Comparison of ENCODE assay signal across 7 mouse cellular contexts in the genomic region with DNA sequence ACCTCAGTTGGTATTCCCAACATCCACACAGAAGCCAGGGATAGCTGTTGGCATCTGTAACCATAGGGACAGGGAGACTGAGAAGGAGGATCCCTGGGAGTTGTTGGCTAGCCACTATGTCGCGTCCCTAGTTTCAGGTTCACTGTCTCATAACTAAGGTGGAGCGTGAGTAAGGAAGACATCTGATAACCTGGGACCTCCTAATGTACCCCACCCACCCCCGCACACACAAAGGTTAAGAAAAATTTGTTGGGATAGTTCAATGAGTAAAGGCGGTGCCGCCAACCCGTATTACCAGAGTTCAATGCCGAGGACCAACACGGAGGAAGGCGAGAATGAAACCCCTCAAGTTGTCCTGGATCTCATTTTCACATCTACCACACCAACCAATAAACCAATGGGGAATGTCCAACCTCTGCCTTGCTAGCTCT. TPM values are rescaled to one million over a fixed set of nuclear protein-coding genes. Genes with fewer than 3 reads are reported as not detected.
DNase-seq lines count a peak whose midpoint lies in the region; ATAC-seq and TF ChIP-seq lines count a peak whose summit lies in the region.

No protein-coding gene starts in this region.

- H3K27ac ChIP-seq in lung, postnatal 0 days (ENCODE audit: low read length): peak overlapping the region; percentile 98
- H3K27ac ChIP-seq in embryonic facial prominence, embryonic 12.5 days: peak overlapping the region; percentile 98
- H3K27ac ChIP-seq in hindbrain, embryonic 14.5 days: peak overlapping the region; percentile 99
- H3K27ac ChIP-seq in midbrain, embryonic 15.5 days: peak overlapping the region; percentile 97

- no peak for TF ChIP-seq EP300 in lung, postnatal 0 days (IDR thresholded peaks at IDR 0.05)

- TF ChIP-seq CTCF in lung, postnatal 0 days (IDR thresholded peaks at IDR 0.05): no peak

- H3K4me3 ChIP-seq in lung, postnatal 0 days (ENCODE audit: low read depth, low read length): peak overlapping the region; percentile 85
- H3K4me3 ChIP-seq in embryonic facial prominence, embryonic 12.5 days: peak overlapping the region; percentile 85
- peak overlapping the region; percentile 86 for H3K4me3 ChIP-seq in hindbrain, embryonic 14.5 days (replicated peaks; ENCODE audit: low read length)
- H3K4me3 ChIP-seq in midbrain, embryonic 15.5 days: peak overlapping the region; percentile 56

- WGBS in lung, postnatal 0 days: 15% methylated on average over 10 of the region's 10 CpGs
- WGBS in embryonic facial prominence, embryonic 12.5 days: 31% methylated on average over 10 of the region's 10 CpGs
- WGBS in hindbrain, embryonic 14.5 days: 25% methylated on average over 10 of the region's 10 CpGs
- WGBS in midbrain, embryonic 15.5 days: 26% methylated on average over 10 of the region's 10 CpGs

- peak; percentile 32 for DNase-seq in lung, postnatal 0 days (ENCODE audit: low spot score)
- no peak for DNase-seq in lung, postnatal 10 days
- DNase-seq in hindbrain, embryonic 14.5 days (ENCODE audit: low spot score): no peak
- no peak for DNase-seq in right cerebral cortex, adult 18-20 months
- DNase-seq in urinary bladder, postnatal 14 days (ENCODE audit: low spot score): no peak

- H3K4me2 ChIP-seq in lung, postnatal 0 days (replicated peaks; ENCODE audit: low read depth, low read length): peak overlapping the region; percentile 79
- H3K4me2 ChIP-seq in embryonic facial prominence, embryonic 12.5 days (replicated peaks): peak overlapping the region; percentile 82
- H3K4me2 ChIP-seq in hindbrain, embryonic 14.5 days (replicated peaks): peak overlapping the region; percentile 88
- H3K4me2 ChIP-seq in midbrain, embryonic 15.5 days: peak overlapping the region; percentile 87

- peak overlapping the region; percentile 63 for H3K9ac ChIP-seq in lung, postnatal 0 days (replicated peaks; ENCODE audit: low read depth)
- H3K9ac ChIP-seq in embryonic facial prominence, embryonic 12.5 days: peak overlapping the region; percentile 88
- peak overlapping the region; percentile 97 for H3K9ac ChIP-seq in hindbrain, embryonic 14.5 days
- H3K9ac ChIP-seq in midbrain, embryonic 15.5 days: peak overlapping the region; percentile 79

- no peak for ATAC-seq in lung, postnatal 0 days
- ATAC-seq in embryonic facial prominence, embryonic 12.5 days (ENCODE audit: insufficient number of reproducible peaks, insufficient read depth, low FRiP score, low TSS enrichment): no peak
- no peak for ATAC-seq in hindbrain, embryonic 14.5 days (ENCODE audit: low FRiP score)
- 0 out of 2 replicates have a peak, but pooled peaks have one; percentile 2 for ATAC-seq in midbrain, embryonic 15.5 days (replicated peaks)

- no peaks in the 10 kb centered on the region for H3K9me3 ChIP-seq in lung, postnatal 0 days (ENCODE audit: low read length)
- H3K9me3 ChIP-seq in embryonic facial prominence, embryonic 12.5 days: no peaks in the 10 kb centered on the region
- no peaks in the 10 kb centered on the region for H3K9me3 ChIP-seq in hindbrain, embryonic 14.5 days (ENCODE audit: control insufficient read depth, low read length)
- H3K9me3 ChIP-seq in midbrain, embryonic 15.5 days: no peaks in the 10 kb centered on the region

- H3K36me3 ChIP-seq in lung, postnatal 0 days (ENCODE audit: insufficient read depth, low read length): peaks cover 8% of the 10 kb centered on the region; the same call in 1 of the 2 replicates
- H3K36me3 ChIP-seq in embryonic facial prominence, embryonic 12.5 days: peaks cover 18% of the 10 kb centered on the region
- H3K36me3 ChIP-seq in hindbrain, embryonic 14.5 days (replicated peaks; ENCODE audit: control insufficient read depth, insufficient read depth): peaks cover 22% of the 10 kb centered on the region
- H3K36me3 ChIP-seq in midbrain, embryonic 15.5 days (replicated peaks): peaks cover 14% of the 10 kb centered on the region

- H3K4me1 ChIP-seq in lung, postnatal 0 days (ENCODE audit: insufficient read depth, low read depth, low read length): peaks cover 14% of the 10 kb centered on the region; the same call in 1 of the 2 replicates
- peaks cover 12% of the 10 kb centered on the region for H3K4me1 ChIP-seq in embryonic facial prominence, embryonic 12.5 days
- peaks cover 18% of the 10 kb centered on the region for H3K4me1 ChIP-seq in hindbrain, embryonic 14.5 days (replicated peaks; ENCODE audit: control insufficient read depth, insufficient read depth, low read length)
- H3K4me1 ChIP-seq in midbrain, embryonic 15.5 days: peaks cover 22% of the 10 kb centered on the region

- H3K27me3 ChIP-seq in lung, postnatal 0 days (replicated peaks; ENCODE audit: insufficient read depth, low read length): no peaks in the 10 kb centered on the region
- H3K27me3 ChIP-seq in embryonic facial prominence, embryonic 12.5 days: no peaks in the 10 kb centered on the region
- H3K27me3 ChIP-seq in hindbrain, embryonic 14.5 days (ENCODE audit: control insufficient read depth, insufficient read depth, low read length): no peaks in the 10 kb centered on the region
- no peaks in the 10 kb centered on the region for H3K27me3 ChIP-seq in midbrain, embryonic 15.5 days (replicated peaks)

RNA-seq across cellular contexts. Expression of a gene that starts 0.7 kb away (rescaled TPM):
- polyA plus RNA-seq in lung, postnatal 0 days (2015; fragmentation: Nextera tagmentation; extraction: Ambion mirVana): 9.2 and 9.8 TPM in 2 replicates
- 23.3 and 24.1 TPM in 2 replicates for polyA plus RNA-seq in embryonic facial prominence, embryonic 12.5 days (2016; fragmentation: Nextera tagmentation; extraction: Ambion mirVana)
- 17.9 and 22.6 TPM in 2 replicates for polyA plus RNA-seq in hindbrain, embryonic 14.5 days (2014; fragmentation: Nextera tagmentation; extraction: Ambion mirVana)
- polyA plus RNA-seq in midbrain, embryonic 15.5 days (2015; fragmentation: Nextera tagmentation; extraction: Ambion mirVana): 20.2 and 23.2 TPM in 2 replicates
